Mouse (Mus musculus) left cerebral cortex, adult 6 months (tissue): ENCODE data around the gene Bahd1. TPM values are rescaled to one million over a fixed set of nuclear protein-coding genes. Genes with fewer than 3 reads are reported as not detected.

ENCODE experiments used
- long read RNA-seq, 2 experiments: library from polyadenylated mRNA; unstranded; transcript quantifications; one replicate each; pipeline ENCODE4 v2.0.0; 2019 to 2020
- polyA plus RNA-seq: library from polyadenylated mRNA; unstranded; fragments of <200 nt; fragmentation: Nextera tagmentation; gene quantifications from 2 replicates; pipeline ENCODE4 v1.2.3, GENCODE M21; 2021

The Bahd1 gene
- 2.9 and 3.2 TPM in 2 replicates for polyA plus RNA-seq
- long read RNA-seq, experiment 1, full-length matches to known transcripts = 5 of 29 reads
- long read RNA-seq, experiment 1, partial matches to known transcripts = 21 of 29 reads
- long read RNA-seq, experiment 1, other reads (novel, unspliced or antisense) = 3 of 29 reads
- long read RNA-seq, experiment 2, partial matches to known transcripts = 12 of 12 reads
- long read RNA-seq, experiment 2, other reads (novel, unspliced or antisense) = 0 of 12 reads

GRCm38 (mm10) chr2:118899981-118900825 lies at the start of gene Bahd1:
Gene Bahd1, plus strand, starts transcription at chr2:118900377.

DNA sequence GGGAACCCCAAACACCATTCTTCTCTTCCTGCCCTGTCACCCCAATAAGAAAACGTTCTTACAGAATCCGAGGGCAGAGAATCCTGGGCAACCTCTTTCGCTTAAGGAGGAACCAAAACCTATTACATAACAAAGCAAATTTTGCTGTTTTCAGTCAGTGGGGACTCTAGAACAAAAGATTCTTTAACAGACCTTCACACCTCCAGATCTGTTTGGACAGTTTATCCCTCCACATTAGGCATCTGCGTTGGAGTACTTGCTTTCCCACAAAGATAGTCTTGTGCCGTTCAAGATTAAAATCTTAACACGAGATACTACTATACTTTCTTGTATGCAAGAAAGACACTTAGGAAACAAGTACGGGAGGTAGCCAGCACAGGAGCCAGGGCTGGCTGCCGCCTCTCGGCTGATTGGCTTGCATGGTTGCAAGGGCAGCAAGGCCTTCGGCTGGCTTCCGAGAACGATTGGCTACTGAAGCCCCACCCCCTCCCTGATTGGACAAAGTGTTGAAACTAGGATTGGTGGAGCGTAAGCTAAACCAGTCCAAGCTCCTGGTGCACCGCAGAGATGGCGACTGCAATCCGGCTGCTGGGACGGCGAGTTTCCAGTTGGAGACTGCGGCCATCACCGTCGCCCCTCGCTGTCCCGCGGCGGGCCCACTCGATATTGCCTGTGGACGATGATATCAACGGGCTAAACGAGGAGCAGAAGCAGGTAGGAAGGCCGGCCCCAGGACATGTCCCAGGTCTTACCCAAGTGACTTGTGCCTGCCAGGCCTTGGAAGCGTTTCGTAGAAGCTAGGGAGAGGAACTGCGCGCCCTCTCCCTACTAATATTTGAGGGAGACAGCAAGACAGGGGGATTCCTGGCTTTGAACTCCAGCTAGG lies 38.5 kb upstream of the Bahd1 start, which contains the start of gene Ivd:
TSS of gene Ivd (plus strand) at position 501 of the 886 bp plus-strand sequence.

GRCm38 (mm10) chr2:118926361-118926997 lies 26.3 kb downstream of the Bahd1 start, which contains the start of gene Chst14:
Gene Chst14, plus strand, starts transcription at chr2:118926496.

Other genes with a start within 250 kb of the Bahd1 start
- gene Pak6, start 237.1 kb upstream of the Bahd1 start, polyA plus RNA-seq = 23.3 and 25.5 TPM in 2 replicates
- 5.6 and 7.1 TPM in 2 replicates for gene Ankrd63, start 196.4 kb upstream of the Bahd1 start, polyA plus RNA-seq
- 1.9 and 2.2 TPM in 2 replicates for gene Plcb2, start 171.9 kb upstream of the Bahd1 start, polyA plus RNA-seq
- 46.4 and 71.6 TPM in 2 replicates for gene Inafm2, start 154.6 kb upstream of the Bahd1 start, polyA plus RNA-seq
- 0.24 and 0.29 TPM in 2 replicates for gene Ccdc9b, start 137.7 kb upstream of the Bahd1 start, polyA plus RNA-seq
- not detected in 2 replicates for gene Phgr1, start 127.6 kb upstream of the Bahd1 start, polyA plus RNA-seq
- gene Disp2, start 120.7 kb upstream of the Bahd1 start, polyA plus RNA-seq = 111 and 146 TPM in 2 replicates
- gene Knstrn, start 86.4 kb upstream of the Bahd1 start, polyA plus RNA-seq = 0.59 and 0.88 TPM in 2 replicates
- 34.8 and 39.4 TPM in 2 replicates for gene Ivd, start 38.4 kb upstream of the Bahd1 start, polyA plus RNA-seq
- 1.9 and 3.1 TPM in 2 replicates for gene Chst14, start 26.1 kb downstream of the Bahd1 start, polyA plus RNA-seq
- gene Ccdc32, start 129.0 kb downstream of the Bahd1 start, polyA plus RNA-seq = 79.3 and 95.9 TPM in 2 replicates
- gene Rpusd2, start 134.4 kb downstream of the Bahd1 start, polyA plus RNA-seq = 5.7 and 6.7 TPM in 2 replicates
- gene Knl1, start 146.7 kb downstream of the Bahd1 start, polyA plus RNA-seq = 0.04 and 0.21 TPM in 2 replicates
- 0.80 TPM in 2 replicates for gene Rad51, start 212.4 kb downstream of the Bahd1 start, polyA plus RNA-seq